Comparison of ENCODE assay signal across 21 mouse cellular contexts in genomic region chr11:116513531-116514038, GRCm38 (mm10). TPM values are rescaled to one million over a fixed set of nuclear protein-coding genes. Genes with fewer than 3 reads are reported as not detected.
"Had no signal": no experiment of that assay in that cellular context is flagged by ENCODE, and none has a peak within 500 bp of the region (broad histone marks: within the 10 kb centered on the region; RNA-seq: fewer than 3 reads in every experiment).

No protein-coding gene starts in this region.

- ATAC-seq: intestine, embryonic 15.5 days; liver, embryonic 12.5 days; midbrain, embryonic 13.5 days; midbrain, embryonic 16.5 days had no signal

- H3K27me3 ChIP-seq: intestine, embryonic 15.5 days had no signal

- H3K4me1 ChIP-seq: megakaryocyte, embryonic 14.5 days had no signal

- H3K4me3 ChIP-seq: intestine, embryonic 15.5 days; kidney, embryonic 15.5 days; limb, embryonic 10.5 days; limb, embryonic 13.5 days; liver, embryonic 12.5 days; liver, embryonic 15.5 days; megakaryocyte, embryonic 14.5 days; midbrain, embryonic 10.5 days; midbrain, embryonic 13.5 days had no signal

- H3K4me2 ChIP-seq: intestine, embryonic 15.5 days; kidney, embryonic 15.5 days; limb, embryonic 13.5 days; liver, embryonic 12.5 days; liver, embryonic 15.5 days; midbrain, embryonic 13.5 days had no signal

- H3K9me3 ChIP-seq: intestine, embryonic 15.5 days; kidney, embryonic 15.5 days; limb, embryonic 10.5 days; liver, embryonic 12.5 days; liver, embryonic 15.5 days; midbrain, embryonic 10.5 days; midbrain, embryonic 13.5 days had no signal

- H3K36me3 ChIP-seq: intestine, embryonic 15.5 days; kidney, embryonic 15.5 days; limb, embryonic 10.5 days; limb, embryonic 13.5 days; liver, embryonic 12.5 days; liver, embryonic 15.5 days; midbrain, embryonic 10.5 days; midbrain, embryonic 13.5 days had no signal

- DNase-seq: kidney, adult 11 months; kidney, adult 8-10 months; kidney, postnatal 10 days; kidney, postnatal 36 days; liver; lung, postnatal 14 days; thymus, adult 18-20 months; thymus, postnatal 36 days had no signal

- H3K27ac ChIP-seq: intestine, embryonic 15.5 days; kidney, embryonic 15.5 days; limb, embryonic 10.5 days; limb, embryonic 13.5 days; liver, embryonic 12.5 days; liver, embryonic 15.5 days; midbrain, embryonic 10.5 days; midbrain, embryonic 13.5 days had no signal

- H3K9ac ChIP-seq: intestine, embryonic 15.5 days; kidney, embryonic 15.5 days; limb, embryonic 13.5 days; liver, embryonic 12.5 days; liver, embryonic 15.5 days; midbrain, embryonic 13.5 days had no signal

RNA-seq across cellular contexts. Expression of gene Sphk1, which starts 17.1 kb away (rescaled TPM):
- total RNA-seq: monocyte, adult 5-6 weeks had no signal

RNA-seq across cellular contexts. Expression of gene Qrich2, which starts 47.5 kb away (rescaled TPM):
- total RNA-seq: left cerebral cortex, postnatal 25 days had no signal
- polyA plus RNA-seq: liver, embryonic 12.5 days; liver, embryonic 15.5 days; midbrain, embryonic 13.5 days; neural tube, embryonic 14.5 days had no signal
